Mouse (Mus musculus) thymus, adult 2 months (tissue): ENCODE measurements around the gene Pex10. TPM values are rescaled to one million over a fixed set of nuclear protein-coding genes. Genes with fewer than 3 reads are reported as not detected.

ENCODE experiments used
- DNase-seq: peaks from one replicate; pipeline ENCODE4 v3.0.0; 2021
- H3K27ac ChIP-seq: fragments of 200-500 bp; 2 replicates; pipeline ENCODE4 v1.5.1; 2012; ENCODE audit warnings: low read length, control low read depth; ENCODE audit not compliant: control insufficient read depth, insufficient read depth
- H3K27me3 ChIP-seq: fragments of 200-500 bp; 2 replicates; pipeline ENCODE4 v1.6.1; 2012; ENCODE audit warnings: mild to moderate bottlenecking, low read length, moderate library complexity, mixed read lengths; ENCODE audit not compliant: control insufficient read depth, insufficient read depth
- H3K36me3 ChIP-seq: fragments of 200-500 bp; 2 replicates; pipeline ENCODE4 v1.6.1; 2012; ENCODE audit warnings: mild to moderate bottlenecking, low read length, moderate library complexity; ENCODE audit not compliant: control insufficient read depth, insufficient read depth
- H3K4me1 ChIP-seq: fragments of 200-500 bp; replicated peaks from 2 replicates; pipeline ENCODE4 v1.6.1; 2012; ENCODE audit warnings: low read length; ENCODE audit not compliant: control insufficient read depth, insufficient read depth
- H3K4me3 ChIP-seq: fragments of 200-500 bp; 2 replicates; pipeline ENCODE4 v1.5.1; 2012; ENCODE audit warnings: mild to moderate bottlenecking, low read length, control low read depth, moderate library complexity; ENCODE audit not compliant: control insufficient read depth, insufficient read depth
- CTCF ChIP-seq: fragments of 200-500 bp; IDR thresholded peaks from 2 replicates; pipeline ENCODE4 v1.5.1; 2012; ENCODE audit warnings: mild to moderate bottlenecking, control low read depth, low read length, moderate library complexity, borderline replicate concordance; ENCODE audit not compliant: control insufficient read depth, poor library complexity, insufficient read depth; ENCODE audit errors: extremely low read depth
- POLR2A ChIP-seq: fragments of 200-500 bp; IDR thresholded peaks from 2 replicates; pipeline ENCODE4 v1.6.1; 2012; ENCODE audit warnings: mild to moderate bottlenecking, low read length, control low read depth, moderate library complexity; ENCODE audit not compliant: control insufficient read depth, poor library complexity, insufficient read depth; ENCODE audit errors: extremely low read depth
- WGBS: fragments of 180-500 bp; shearing (Covaris S2); methylation state at CpG from one replicate; pipeline ENCODE4 v1.1.7; 2018; 5-methylcytosine and 5-hydroxymethylcytosine counted together
- polyA plus RNA-seq: library from polyadenylated mRNA; depleted of rRNA; stranded (reverse); fragments of >200 nt; gene quantifications from 2 replicates; pipeline ENCODE4 v1.2.3, GENCODE M21; 2012

Gene Pex10
- polyA plus RNA-seq, 1 experiment, result 38.0 TPM

DNA sequence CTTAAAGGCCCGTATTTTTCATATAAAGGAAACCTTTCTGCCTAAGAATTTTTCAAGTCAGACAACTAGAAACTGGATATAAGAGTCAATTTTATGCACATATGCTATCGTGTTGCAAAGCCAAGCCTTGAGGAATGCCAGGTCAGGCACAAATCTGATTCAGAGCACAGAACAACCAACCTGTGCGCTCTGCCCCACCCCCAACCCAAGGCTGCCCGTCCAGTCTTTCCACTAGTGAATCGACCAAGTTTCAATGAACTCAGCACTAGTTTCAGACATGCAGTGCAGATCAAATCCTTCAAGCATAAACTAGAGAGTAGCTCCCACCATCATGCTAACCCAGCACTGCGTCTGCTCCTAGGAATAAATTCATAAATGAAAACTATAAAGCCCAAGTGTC lies 12.8 kb downstream of the Pex10 start:
- Histone ChIP-seq H3K4me3 (no peak overlapping the region), H3K27ac (no peak overlapping the region), H3K4me1 (peaks cover 18% of the 10 kb centered on the region), H3K27me3 (no peaks in the 10 kb centered on the region), H3K36me3 (peaks cover 50% of the 10 kb centered on the region)
- no peak for TF ChIP-seq POLR2A
- no peak for TF ChIP-seq CTCF
- DNase-seq, result no peak
- 96% methylated on average over 6 of the region's 6 CpGs for WGBS

DNA sequence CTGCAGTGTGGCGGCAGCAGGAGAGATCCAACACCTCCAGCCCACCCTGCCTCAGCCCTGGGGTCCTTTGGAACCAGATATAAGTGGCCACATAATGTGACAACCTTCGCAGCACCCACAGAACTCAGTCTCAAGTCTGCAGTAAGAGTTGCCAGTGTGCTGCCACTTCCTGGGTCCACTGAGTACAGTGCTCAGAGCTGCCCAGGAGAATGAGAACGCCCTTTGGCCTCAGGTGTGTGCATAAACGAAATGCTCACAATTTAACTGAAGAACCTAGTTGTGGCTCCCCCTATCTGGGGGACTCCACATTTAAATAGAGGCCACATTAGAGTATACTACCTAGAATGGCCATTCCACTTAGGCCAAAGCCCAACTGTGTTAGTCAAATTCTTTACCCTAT lies 16.7 kb downstream of the Pex10 start:
- Histone ChIP-seq H3K27me3 (no peaks in the 10 kb centered on the region), H3K27ac (no peak overlapping the region), H3K4me1 (peaks cover 32% of the 10 kb centered on the region), H3K4me3 (no peak overlapping the region), H3K36me3 (peaks cover 22% of the 10 kb centered on the region)
- TF ChIP-seq CTCF (no peak), POLR2A (no peak)
- WGBS, result 94% methylated on average over 4 of the region's 4 CpGs
- no peak for DNase-seq

DNA sequence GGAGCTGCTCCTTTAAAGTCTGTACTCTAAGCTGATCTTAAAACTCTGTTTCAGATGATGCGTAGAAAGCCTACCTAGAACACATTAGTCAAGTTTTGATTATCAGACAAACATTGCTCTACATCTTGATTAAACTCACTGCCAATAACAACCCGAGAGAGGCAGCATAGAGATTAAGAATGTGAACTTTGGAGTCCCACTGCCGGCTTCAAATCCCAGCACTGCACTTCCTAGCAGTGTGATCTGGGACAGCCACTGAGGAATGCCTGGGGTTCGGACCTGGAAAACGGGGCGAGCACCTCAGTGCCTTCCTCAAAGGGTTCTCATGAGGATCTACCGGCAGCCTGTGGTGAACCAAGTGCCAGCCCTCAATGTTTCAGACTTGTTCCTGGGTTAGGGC lies 17.5 kb downstream of the Pex10 start:
- WGBS, result 96% methylated on average over 7 of the region's 7 CpGs
- no peak overlapping the region for H3K4me3 ChIP-seq
- DNase-seq, result no peak

DNA sequence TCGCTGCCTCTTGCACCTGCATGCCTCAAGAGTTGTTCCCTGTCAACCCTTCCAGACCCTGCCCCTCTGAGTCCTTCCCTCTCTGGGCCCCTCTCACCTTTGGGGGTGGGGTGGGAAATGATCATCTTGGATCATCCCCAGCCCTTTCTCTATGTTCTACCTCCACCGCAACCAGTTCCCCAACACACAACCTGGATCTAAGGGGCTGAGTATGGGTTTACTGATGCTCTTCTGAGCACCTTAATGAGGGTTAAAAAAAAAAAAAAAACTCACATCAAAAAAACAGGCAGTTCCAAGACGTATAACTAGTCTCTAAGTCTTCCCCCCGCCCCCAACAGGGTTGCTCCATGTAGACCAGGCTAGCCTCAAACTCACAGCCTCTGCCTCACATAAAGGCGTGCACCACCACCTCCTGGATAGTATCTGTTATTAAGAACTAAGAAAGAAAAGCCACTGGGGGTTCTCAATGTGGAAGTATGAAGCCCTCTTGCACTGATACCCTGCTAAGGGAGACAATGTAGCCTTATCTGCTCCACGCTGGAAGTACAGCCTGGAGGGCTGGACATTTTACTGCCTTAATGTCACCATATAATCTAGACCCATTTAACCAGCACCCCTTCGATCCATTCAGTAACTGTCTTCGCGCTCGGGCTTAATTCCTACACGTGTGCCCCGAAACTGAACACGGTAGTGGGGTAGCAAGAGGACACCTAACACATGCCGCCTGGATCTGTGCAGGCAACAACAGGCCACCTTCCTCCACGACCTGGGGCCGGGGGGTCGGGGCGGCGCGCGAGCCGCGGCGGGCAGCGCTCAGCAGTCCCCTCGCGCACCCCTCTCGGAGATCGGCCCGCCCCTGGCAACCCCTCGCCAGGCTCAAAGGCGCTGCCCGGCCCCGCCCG lies 18.6 kb downstream of the Pex10 start:
- Histone ChIP-seq H3K36me3 (peaks cover 6% of the 10 kb centered on the region), H3K4me3 (peak overlapping the region; percentile 64), H3K4me1 (peaks cover 32% of the 10 kb centered on the region), H3K27ac (peak overlapping the region; percentile 5; the same call in 1 of the 2 replicates), H3K27me3 (no peaks in the 10 kb centered on the region)
- TF ChIP-seq POLR2A (no peak), CTCF (no peak)
- DNase-seq, result no peak
- 5% methylated on average over 35 of the region's 35 CpGs for WGBS

More for the DNA sequence above, 17.5 kb downstream of the Pex10 start:
- Histone ChIP-seq H3K27me3 (no peaks in the 10 kb centered on the region), H3K4me1 (peaks cover 32% of the 10 kb centered on the region), H3K36me3 (peaks cover 17% of the 10 kb centered on the region), H3K27ac (no peak overlapping the region)
- no peak for TF ChIP-seq POLR2A

DNA sequence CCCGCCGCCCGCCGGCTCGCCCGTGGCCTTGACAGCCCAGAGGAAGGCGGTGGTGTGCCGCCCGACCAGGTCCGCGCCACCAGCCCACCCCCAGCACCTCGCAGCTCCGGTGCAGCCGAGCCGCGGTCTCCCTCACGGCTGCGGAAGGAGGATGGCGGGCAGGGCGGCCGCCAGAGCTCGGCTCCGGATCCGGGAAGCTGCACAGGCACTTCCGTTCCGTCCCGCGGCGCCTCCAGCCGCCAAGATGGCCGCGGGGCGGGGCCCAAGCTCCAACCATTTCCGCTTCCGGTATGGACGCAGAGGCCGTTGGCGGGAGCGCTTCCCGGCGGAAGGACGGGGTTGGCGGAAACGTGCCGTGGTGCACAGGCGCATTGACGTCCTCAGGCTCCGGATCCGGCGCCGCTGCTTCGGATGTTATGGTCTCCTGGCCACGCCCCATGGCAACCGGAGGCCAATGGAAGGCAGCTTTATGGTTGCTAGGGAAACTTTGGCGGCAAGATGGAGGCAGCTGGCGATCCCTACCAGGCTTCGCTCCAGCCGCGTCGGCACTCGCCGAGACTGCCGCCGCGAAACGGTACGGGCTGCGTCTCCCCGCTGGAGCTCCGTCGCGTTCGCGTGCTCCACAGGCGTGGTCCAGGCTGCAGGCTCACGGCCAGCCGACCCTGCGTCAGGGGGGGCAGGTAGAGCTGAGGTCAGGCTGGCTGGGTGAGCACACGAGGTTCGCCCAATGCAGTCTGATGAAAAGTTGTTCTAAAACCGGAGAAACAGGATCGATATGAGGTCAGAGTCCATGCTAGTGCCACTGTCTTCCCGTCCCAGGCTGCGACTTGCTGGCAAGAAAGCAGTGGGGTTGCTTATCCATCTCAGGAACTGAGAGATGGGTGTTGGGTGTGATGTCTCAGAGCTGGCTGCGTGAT lies 19.6 kb downstream of the Pex10 start, which contains the start of the genes Rer1 and Morn1:
Gene Rer1, minus strand, starts transcription at position 275 of the 917 bp plus-strand sequence.
Gene Morn1, plus strand, starts transcription at position 470 of the 917 bp plus-strand sequence.
- H3K27ac ChIP-seq, result peak within 1 kb of the TSS; percentile 5; the same call in 1 of the 2 replicates
- under 1% methylated on average over 85 of the region's 85 CpGs for WGBS
- peak within 1 kb of the TSS; percentile 78 for H3K4me3 ChIP-seq

DNA sequence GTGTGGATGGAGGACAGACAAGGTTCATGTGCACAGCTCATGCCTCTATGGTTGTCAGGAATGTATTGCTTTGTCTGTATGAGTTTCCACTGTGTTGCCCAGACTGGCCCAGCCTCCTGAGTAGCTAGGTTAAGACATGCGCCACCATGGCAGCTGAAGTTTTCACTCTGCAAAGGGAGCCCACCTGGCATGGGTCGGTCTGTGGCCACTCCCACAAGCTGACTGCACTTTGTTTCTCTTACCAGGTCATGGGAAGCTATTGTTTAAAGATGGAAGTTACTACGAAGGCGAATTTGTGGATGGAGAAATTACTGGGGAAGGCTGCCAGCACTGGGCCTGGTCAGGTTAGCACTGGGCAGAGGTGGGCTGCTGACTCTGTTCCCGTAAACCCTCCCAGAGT lies 22.4 kb downstream of the Pex10 start:
- Histone ChIP-seq H3K27me3 (no peaks in the 10 kb centered on the region), H3K36me3 (no peaks in the 10 kb centered on the region), H3K4me3 (no peak overlapping the region), H3K4me1 (peaks cover 17% of the 10 kb centered on the region), H3K27ac (no peak overlapping the region)
- WGBS, result 96% methylated on average over 5 of the region's 5 CpGs
- no peak for TF ChIP-seq POLR2A
- no peak for TF ChIP-seq CTCF
- no peak for DNase-seq

More for the DNA sequence above, 19.6 kb downstream of the Pex10 start, which contains the start of the genes Rer1 and Morn1:
- H3K36me3 ChIP-seq, result 0 out of 2 replicates have a peak, but pooled peaks cover 3% of the 10 kb centered on the region
- peak; percentile 99 for DNase-seq
- H3K4me1 ChIP-seq, result peaks cover 32% of the 10 kb centered on the region
- TF ChIP-seq CTCF (0 out of 2 replicates have a peak, but pooled peaks have one; percentile 46), POLR2A (peak; percentile 90)
- no peaks in the 10 kb centered on the region for H3K27me3 ChIP-seq
